Mouse (Mus musculus) myocyte (in vitro differentiated cells): ENCODE measurements around the gene Pstpip1.

ENCODE experiments used
- E2F4 ChIP-seq: IDR thresholded peaks from one replicate; pipeline ENCODE4 v1.6.1; 2011; ENCODE audit warnings: mild to moderate bottlenecking, control low read depth, moderate library complexity; ENCODE audit not compliant: insufficient read depth
- MAX ChIP-seq: IDR thresholded peaks from one replicate; pipeline ENCODE4 v1.6.1; 2011; ENCODE audit warnings: low read depth, mild to moderate bottlenecking, control low read depth
- POLR2A ChIP-seq: IDR thresholded peaks from one replicate; pipeline ENCODE4 v1.6.1; 2011; ENCODE audit warnings: low read depth, mild to moderate bottlenecking, control low read depth, moderate library complexity; ENCODE audit not compliant: insufficient read length
- USF1 ChIP-seq: IDR thresholded peaks from one replicate; pipeline ENCODE4 v1.6.1; 2011; ENCODE audit warnings: low read depth, mild to moderate bottlenecking, control low read depth, moderate library complexity

- TF ChIP-seq POLR2A (no peak), USF1 (no peak), MAX (no peak), E2F4 (no peak)
These were observed 76.4 kb downstream of the Pstpip1 start for GRCm38 (mm10) chr9:56166161-56166560.
